Mouse (Mus musculus) ovary, postnatal 14 days (tissue): ENCODE data around the gene Snx9.

Experiments used
- DNase-seq: peaks from one replicate; pipeline ENCODE4 v3.0.0; 2022; ENCODE audit warnings: low spot score

The Snx9 gene

DNA sequence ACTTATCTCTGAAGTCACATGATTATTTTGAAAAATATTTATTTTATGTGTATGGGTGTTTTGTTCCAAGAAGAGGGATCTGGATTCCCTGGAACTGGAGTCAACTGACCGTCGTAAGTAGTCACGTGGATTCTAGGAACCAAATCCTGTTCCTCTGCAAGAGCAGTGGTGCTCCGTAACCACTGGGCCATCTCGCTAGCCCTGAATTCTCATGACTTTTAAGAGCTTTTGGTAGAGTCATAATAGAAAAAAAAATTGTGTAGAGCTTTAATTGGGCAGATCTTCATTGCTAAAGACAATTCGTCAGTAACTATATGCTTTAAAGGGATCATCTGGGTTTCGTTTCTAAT, 2.5 kb downstream of the Snx9 start:
- no peak for DNase-seq

DNA sequence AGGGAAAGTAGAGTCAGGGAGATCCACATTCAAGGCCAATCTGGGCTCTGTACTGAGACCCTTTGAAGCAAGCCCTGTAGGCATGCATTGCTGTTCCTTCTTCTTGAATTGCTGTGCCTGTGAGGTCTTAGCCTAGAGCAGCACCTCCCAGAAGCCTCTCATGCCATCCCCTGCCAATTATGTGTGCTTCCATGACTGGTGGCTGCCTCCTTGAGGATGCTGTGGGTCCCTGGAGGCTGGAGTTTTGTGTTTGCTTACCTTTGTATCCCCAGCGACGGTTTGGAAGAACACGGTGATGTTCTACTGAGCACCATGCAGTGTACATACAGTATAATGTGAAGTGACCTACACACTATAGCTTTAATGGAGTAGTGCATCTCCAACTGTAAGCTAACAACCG, 4.2 kb downstream of the Snx9 start:
- no peak for DNase-seq

DNA sequence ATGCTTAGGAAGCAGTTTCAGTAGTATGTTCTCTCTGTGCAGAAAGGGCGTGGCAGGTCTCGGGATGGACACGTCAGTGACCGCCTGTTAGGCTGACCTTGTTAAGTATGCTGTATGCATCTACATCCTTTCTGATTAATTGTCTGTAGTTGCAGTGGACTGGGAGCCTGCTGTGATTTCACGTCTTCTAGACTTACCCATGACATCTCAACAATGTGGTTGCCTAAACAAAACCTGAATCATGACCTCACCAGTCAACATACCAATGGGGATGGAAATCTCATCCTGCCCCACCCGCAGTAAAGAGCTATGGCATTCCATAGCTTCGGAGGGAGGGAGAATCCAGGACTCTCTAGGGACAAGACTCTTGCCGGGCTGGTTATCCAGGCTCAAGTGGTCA, 5.0 kb downstream of the Snx9 start:
- DNase-seq = no peak

DNA sequence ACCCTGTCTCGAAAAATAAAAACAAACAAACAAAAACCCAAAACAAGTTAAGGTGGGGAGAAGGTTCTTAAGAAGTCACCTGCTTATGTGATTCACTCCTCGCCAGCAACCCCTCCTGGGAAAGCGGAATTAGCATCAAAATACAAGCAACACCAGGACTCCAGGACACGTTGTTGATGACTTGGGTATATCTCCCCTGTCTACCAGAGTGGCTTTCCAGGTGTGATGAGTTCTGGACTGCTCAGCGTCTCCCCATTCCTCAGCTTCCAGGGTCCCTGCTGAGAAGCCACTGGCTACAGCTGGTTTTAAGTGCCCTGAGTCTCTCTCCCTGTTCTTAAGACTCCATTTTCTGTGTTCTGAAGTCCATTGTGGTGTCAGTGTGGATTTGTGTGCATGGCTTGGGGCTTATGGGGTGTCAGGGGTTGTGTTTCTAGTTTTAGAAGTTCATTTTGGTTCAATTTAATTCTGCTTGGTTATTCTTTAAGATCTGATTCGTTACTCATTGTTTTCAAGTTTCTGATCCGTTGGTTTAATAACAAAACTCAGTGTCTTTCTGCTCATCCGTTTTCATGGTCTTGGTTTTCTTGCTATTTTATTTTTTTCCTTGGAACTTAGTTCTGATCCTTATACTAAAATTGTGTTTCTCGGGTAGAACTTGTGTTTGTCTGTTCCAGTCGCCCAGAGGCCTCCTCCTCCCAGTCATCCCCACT, 7.7 kb downstream of the Snx9 start:
- no peak for DNase-seq

DNA sequence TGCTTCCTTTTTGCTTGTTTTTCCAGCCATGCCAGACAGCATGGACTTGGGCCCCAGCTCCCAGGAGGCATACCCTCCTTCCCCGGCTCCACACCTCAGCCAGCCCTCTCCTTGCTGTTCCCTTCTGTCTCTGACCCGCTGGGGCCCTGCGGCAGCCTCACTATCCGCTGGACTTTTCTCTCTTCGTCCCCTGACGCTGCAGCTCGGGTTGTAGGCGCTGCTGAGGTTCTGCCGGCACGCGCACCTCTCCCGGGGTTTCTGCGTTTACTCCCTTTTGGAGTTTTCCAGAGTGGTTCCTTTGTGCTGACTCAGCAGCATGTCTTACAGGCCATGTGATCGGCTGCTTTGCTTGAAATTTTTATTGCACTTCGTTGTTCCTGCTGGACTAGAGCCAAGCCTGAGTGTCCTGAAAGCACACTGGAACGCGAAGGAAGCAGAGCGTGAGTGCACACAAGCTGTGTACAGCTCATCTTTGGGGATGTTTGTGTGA, 8.3 kb downstream of the Snx9 start:
- peak; percentile 65 for DNase-seq

DNA sequence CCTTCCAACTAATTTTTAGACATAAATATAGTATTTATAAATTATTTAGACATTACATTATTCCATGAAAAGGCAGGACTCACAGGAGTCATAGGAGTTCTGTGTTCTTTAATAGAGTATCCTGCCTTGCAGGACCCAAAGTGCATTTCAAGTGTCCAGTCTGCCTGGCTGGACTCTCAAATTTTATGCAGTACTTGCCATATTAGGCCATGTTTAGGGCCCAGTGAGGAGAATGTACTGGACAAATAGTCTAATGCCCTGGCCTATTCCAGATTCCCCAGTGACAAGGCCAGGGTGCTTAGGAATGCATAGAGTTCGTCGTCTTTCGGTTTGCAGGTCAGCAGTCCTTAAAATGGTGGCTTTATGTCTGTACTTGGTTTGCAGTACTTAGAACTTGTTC, 8.9 kb downstream of the Snx9 start:
- DNase-seq = no peak

DNA sequence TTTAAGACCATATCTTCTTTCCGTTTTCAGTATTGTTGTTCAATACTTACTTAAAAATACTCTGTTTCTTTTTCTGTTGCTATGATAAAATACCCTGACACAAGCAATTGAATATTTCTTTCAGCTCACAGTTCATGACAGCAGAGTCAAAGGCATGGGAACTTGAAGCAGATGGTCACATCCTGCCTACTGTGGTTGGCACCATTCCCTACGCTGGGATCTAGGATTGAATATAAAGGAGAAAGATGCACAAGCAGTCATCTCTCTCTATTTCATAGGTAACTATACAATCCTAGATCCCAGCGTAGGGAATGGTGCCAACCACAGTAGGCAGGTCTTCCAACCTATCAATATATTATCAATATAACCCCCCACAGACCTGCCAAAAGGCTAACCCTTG, 9.3 kb downstream of the Snx9 start:
- no peak for DNase-seq

DNA sequence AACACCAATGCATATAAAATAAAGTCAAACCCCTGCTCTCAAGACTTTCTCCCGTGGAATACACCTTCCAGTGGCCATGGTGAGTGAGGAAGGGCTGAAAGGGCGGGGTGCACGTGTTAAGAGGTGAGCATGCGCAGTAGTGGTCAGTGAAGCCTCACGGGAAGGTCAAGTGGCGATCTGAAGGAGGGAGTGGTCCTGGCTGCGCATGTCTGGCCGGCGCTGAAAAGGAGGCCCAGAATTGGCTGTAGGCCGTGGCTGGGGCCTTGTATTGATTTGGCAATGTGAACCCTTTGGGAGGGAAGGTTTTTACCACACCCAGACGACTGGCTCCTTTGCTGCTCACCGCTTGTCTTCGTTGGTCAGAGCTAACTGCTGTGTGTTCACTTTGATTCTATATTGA, 12.8 kb downstream of the Snx9 start:
- no peak for DNase-seq

DNA sequence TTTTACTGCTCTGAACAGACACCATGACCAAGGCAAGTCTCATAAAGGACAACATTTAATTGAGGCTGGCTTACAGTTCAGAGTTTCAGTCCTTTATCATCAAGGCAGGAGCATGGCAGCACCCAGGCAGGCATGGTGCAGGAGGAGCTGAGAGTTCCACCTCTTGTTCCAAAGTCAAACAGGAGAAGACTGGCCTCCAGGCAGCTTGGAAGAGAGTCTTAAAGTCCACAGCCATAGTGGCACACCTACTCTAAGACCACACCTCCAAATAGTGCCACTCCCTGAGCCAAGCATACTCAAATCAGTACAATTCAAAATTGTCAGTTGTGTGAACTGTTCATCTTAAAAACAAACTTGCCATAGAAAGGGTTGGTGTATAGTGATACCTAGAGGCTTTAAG, 14.4 kb downstream of the Snx9 start:
- DNase-seq = no peak

DNA sequence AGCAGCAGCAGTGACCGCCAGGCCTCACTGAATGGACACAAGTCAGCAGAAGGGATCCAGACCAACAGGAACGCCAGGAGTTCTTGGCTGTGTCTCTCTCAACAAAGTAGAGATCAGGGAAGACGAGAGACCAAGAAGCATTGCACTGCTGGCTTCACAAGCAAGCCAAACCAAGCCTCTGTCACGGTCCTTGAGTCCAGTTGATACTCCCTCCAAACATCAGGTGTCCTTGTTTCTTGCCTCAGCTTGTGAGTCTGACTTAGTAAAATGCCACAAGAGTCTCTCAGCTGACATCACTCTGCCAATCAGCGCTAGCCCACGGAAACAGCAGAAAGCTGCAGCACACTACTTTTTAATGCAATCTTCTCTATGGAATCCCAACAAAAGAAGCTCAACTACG, 15.3 kb downstream of the Snx9 start:
- no peak for DNase-seq

DNA sequence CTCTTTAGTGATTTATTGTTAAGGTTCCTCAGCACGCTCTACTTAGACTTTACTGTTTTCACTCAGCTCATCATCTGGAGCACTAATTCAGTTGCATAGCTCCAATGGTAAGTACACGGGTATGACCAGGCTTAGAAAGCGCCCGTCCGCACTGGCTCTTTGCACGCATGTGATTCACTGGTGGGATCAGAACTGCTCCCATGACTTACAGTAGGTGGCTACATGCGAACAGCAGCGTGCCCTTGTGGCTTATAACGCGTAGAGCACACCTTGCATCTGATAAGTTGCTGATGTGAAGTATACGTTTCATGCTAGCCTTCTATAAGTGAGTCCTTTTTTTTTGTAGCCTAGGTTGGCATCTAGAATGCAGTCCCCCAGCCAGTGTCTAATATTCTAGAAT, 16.1 kb downstream of the Snx9 start:
- DNase-seq = no peak

DNA sequence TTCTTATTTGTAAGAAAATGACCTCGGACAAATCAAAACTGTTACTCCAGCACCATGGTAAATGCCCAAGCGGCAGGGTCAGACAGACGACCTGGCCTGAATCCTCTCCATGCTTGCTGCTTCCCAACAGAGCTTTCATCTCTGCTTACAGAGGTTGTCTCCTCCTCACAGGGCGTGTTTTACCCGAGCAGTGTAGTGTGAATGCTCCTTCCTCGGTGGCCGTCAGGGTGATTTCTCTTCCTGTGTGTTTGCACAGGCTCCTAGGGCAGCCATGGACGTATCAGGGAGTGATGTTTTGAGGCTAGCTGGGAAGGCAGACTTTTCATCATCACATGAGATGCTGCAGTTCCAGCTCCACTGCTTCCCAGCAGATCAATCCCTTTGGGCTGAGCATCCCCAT, 17.1 kb downstream of the Snx9 start:
- DNase-seq = no peak

DNA sequence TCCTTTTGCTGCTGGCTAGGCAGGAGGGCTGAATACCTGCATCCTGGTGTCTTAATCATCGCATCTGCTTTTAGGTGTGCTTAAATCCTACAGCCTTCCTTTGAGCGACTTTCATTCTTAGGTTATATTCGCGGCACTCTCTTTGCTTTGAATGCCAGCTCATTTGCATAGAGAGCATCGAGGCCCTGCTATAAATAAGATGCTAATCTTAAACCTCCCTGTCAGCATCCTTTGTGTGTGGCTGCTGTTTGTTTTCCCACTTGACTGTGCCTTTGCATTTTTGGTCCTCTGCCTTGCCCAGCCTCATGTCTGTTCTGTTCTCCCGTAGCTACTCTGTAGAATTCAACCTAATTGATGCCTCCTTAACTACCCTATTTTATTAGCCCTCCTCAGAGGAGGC, 21.2 kb downstream of the Snx9 start:
- DNase-seq = no peak

DNA sequence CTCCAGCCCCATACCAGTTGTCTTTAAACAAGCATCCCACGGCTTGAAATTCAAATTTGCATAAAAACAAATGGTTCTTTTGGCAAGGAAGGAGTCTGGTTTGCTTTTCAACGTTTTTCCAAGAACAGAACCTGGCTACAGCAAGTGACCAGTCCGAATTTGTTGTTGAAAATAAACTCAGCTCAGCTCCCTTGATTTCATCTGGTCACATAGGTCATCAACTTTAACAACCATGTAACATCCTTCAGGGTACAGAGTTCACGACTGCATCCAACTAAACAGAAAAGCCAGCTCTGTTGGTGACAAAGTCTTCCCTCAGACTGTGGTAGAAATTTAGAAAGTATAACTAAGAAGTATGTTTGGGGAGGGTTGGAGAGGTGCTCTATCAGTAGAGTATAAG, 21.7 kb downstream of the Snx9 start:
- no peak for DNase-seq

DNA sequence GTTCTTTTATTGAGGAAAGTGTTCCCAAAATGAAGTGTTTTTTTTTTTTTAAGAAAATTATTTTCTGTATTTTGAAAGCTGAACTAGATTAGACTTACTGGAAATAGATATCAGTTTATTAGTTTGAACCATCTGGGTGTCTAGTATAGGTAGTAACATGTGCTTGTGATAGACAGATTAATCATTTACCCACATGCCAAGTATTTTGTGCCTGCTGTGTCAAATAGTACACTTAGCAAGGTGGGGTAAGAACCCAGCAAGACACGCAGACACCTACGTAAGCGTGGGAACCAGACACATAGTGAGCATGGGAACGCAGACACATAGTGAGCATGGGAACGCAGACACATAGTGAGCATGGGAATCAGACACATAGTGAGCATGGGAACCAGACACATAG, 22.6 kb downstream of the Snx9 start:
- no peak for DNase-seq

DNA sequence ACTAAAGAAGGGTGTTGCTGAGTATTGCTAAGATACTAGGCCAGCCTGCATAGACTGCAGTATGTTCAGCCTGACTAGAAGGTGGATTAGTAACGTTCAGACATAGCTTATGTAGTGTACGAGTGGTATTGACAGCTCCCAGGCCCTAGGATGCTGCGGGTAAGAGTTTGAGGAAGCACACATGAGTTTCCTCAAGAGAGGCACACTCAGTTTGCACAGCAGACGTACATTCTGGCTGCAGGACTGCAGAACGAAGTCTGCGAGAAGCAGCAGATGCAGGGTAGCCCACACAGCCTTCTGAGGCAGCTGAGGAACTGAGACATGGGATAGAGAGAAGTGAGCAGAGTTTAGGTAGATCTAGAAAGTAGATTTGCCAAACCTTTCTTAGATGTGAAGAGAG, 26.3 kb downstream of the Snx9 start:
- no peak for DNase-seq

DNA sequence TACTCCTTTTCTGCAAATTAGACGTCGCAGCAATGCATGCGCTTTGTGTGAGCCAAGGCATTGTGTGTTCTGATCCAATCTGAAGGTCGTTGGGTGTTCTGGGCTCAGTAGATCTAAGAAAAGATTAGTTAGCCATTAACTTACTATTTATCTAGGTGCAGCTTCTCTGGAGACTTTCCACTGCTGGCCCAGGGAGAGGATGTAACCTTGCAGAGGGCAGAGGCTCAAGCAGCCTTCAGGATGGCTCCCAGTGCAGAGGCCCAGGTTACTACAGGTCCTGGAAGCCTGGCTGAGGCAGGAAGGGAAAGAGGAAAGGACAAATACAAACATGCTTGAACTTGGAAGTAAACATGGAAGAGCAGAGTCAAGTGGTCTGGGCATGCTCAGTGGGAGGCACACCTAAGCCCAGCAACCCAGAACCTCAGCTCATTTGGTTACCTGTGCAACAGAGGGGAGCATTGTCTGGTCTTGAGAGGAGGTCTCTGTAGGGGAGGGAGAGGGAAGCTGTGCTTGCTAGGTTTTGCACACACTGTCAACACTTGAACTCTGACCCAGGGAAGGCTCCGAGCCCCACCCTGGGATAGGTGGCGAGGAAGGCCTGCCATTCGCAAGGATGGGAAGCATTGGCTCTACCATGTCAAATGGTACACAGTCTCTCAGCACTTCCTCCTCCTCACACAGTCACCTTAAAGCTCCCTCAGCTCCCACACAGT, 27.3 kb downstream of the Snx9 start:
- no peak for DNase-seq

DNA sequence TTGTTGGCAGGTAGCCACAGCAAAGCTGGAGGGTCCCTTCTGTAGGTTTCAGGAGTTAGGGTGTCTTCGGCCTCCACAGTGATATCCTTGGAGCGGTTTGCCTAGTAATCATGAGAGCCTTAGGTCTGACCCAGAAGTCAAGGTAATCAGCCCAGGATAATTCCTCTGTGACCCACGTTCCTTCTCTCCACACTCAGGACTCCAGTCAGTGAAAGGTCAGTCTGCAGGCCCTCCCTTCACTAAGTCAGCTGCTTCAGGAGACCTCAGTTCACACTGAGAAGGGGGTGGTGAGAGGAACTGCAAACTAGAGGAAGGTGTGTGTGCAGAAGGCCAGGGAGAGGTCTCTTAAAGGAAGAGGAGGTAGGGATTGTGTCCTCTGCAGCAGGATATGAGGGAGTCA, 28.3 kb downstream of the Snx9 start:
- DNase-seq = no peak

DNA sequence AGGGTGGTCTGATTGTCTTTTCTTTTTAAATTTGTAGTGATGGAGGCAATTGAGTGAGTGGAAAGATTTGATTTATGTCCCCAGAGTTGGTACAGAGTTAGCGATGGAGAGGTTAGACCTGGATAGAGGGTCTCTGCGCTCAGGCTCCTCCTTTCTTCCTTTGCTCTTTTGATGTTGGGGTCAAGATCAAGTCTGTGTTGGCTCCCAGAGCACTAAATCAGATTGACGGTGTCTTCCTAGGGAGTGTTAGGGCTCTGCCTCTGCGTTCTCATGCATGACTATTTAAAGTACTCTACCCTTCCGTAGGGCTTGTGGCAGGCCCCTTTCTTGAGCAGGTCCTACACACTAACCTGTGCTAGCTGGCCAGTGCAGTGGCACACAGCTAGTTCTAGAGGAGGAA, 28.9 kb downstream of the Snx9 start:
- no peak for DNase-seq

DNA sequence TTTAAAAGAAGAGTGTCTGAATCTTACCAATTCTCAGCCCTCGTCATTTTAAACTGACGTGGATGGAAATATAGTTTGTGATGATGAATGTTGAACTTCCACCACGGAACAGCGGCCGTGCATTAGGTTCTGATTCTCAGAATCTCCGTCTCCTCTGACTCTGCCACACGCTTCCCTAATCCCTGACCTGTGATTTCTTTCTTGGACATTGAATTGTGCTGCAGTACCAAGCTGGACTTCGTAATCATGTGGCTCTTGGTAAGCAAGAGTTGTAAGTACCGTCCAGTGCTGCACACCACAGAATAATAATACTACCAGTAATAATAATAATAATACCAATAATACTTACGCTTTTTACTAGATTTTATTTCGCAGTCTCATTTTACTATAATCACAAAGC, 29.6 kb downstream of the Snx9 start:
- no peak for DNase-seq

DNA sequence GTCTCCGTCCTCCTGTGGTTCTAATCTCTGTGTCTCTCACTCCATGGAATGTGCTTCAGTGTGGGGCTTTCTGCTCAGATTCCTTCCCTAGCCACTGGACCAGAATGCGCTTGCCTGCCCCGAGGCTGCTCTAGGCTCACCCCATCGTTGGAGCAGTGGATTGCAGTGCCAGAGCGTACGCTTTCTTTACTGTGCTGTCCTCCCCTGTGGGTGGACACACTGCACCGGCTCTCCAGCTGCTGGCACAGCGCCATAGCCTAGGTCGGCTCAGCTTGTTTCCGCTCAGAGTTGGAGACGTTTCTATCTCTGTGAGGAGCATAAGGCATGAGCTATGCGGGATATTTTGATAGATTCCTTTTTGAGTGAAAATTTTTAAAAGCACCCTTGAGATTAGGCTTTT, 31.4 kb downstream of the Snx9 start:
- no peak for DNase-seq

DNA sequence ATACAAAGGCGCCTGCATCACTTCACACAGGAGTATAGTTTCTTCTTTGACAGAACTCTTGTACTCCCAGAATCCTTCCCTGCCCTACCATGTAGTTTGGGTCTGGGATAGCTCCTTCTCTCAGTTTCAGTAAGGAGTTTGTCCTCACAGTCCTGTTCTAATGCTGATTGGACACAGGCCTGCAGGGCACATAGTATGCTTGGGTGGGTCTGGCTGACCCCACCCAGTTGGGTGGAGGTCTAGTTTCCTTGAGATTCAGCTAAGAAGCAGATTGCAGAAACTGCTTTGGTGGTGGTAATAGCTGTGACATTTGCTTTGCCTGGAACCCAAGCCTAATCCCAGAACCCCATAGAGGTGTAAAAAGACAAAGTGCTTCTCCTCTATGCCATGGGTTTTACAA, 33.4 kb downstream of the Snx9 start:
- no peak for DNase-seq

DNA sequence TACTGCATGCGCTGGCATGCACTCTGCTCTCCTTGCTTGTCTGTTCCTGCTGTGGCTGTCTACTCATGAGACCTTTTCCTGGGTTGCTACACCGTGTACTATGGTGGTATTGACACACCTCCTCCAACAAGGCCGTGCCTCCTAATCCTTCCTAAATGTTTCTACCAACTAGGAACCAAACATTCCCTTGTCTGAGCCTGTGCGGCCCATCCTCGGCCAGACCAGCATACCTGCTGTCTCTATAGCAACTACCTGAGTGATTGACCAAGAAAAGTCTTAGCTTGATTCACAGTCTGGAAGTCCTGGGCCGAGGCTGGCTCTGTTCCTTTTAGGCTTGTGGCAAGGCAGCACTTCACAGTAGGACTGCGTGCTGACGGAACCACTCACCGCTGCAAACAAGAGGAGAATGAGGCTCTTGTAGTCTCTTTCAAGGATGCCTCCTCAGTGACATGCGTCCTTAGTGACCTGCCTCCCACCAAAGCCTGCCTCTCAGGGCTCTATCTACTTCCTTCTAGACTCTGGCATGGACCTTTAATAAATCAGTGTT, 36.6 kb downstream of the Snx9 start:
- no peak for DNase-seq

DNA sequence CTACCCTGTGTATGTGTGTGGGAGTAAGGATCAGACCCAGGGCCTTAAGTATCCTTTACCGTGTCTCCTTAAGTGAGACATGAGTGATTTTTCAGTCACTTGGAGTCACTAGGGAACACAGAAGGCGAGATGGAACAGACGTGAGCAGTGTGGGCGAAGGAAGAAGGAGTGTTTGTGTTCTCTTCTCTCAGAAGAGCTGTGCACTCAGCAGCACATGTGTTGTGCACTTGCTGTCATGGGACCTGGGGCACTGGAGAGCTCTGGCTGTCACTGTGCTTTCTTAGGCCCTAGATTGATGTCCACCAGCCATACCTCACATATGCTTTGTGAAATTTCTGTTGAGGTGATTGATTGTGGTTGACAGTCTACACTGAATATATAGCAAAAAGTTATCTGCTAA, 37.7 kb downstream of the Snx9 start:
- DNase-seq = no peak
